Mouse (Mus musculus): ENCODE results near the gene Gorab.

Gorab gene

GRCm38 (mm10) chr1:163403498-163404126, at the start of gene Gorab:
Gorab (minus strand) TSS chr1:163403669.
- peak; percentile 93 for DNase-seq (ENCODE audit: low spot score)

DNA sequence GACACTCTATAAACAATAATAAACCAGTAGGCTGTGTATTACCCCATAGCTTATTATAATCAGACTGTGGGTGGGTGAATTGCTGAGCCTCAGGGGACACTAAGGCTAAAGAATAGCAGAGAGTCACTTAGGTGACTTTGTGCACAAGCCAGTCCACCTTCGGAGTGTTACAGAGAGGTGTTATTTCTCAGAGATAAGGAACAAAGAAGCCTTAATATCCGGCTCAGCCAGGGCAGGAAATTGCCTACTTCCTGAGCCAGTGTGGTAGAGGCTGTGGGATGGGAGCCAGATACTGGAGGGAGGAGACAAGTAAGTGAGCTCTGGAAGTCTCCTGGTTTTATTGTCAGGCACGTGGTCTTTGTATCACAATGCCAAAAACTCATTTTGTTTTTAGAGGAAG, 40.4 kb upstream of the Gorab start:
- no peak for DNase-seq (ENCODE audit: low spot score)

DNA sequence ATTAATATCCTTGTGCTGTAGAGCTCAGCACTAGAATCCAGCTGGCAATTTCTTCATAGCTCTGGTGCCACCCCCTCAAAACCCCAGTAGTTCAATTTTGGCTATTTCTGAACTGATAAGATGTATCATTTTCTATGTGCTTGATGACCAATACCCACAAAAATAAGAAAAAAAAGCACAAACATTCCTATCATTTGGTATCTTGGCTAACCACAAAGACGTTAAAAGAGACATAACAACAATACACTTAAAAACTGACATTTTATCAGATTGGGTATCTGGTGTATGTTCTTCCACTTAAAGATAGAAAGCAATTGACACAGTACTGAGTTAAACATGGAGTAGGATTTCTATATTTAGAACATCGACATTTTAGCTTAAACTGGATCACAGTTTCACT, 35.5 kb upstream of the Gorab start:
- no peak for DNase-seq (ENCODE audit: low spot score)

GRCm38 (mm10) chr1:163423467-163424014, 20.1 kb upstream of the Gorab start:
- no peak for DNase-seq (ENCODE audit: low spot score)

DNA sequence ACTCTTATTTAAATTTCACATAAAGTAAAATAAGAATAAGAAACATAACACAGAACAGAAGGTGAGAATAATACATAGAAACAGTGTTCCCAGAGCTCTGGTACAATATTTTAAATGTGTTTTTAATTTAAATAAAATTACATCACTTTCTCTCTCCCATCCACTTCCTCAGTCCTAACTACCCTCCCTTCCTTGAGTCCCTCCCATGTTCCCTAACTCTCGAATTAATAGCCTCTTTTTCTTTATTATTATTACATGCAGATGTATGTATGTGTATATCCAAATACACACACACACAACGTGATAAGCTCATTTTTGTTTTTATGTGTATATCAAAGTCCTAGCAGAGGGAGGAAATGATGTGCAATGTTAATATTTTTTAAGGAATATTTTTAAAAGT, 13.7 kb upstream of the Gorab start:
- DNase-seq (ENCODE audit: low spot score): no peak

- no peak for DNase-seq (ENCODE audit: low spot score)
Observed at GRCm38 (mm10) chr1:163414200-163414599, 10.7 kb upstream of the Gorab start.

GRCm38 (mm10) chr1:163406203-163406602, 2.7 kb upstream of the Gorab start:
- no peak for DNase-seq (ENCODE audit: low spot score)

DNA sequence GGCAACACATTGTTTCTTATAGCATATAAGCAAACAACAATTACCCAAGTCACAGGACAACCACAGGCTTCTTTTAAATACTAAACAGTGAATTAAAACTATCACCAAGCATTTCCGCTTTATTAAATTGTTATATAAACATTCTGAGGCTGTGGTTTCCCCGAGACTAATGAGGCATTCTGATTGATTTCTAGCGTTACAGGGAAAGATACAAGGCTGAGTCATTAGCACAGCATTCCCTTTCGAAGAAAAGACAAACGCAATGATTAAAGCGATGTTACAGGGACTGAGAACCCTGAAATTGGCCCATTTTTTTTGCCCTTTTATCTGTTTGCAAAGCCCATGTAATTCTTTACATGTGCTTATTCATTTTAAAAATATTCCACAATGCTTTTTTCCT, 12.1 kb downstream of the Gorab start:
- DNase-seq (ENCODE audit: low spot score): no peak

DNA sequence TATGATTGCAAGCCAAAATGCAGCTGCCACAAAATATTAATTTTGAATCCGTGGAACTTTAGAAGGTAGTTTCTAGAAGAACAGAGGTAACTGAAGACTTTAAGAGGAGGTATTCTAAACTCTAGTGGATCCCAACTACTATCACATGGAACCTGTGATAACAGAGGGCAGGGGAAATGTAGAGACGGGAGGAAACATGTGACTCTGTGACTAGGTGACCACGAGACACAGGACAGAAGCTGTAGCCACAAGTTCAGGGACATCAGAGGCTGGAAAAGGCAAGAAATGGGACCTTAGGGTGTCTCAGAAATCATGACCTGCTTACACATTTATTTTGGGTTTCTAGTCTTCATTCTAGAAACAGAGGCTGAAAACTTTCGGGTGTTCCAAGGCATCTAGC, 13.4 kb downstream of the Gorab start:
- DNase-seq (ENCODE audit: low spot score): no peak

DNA sequence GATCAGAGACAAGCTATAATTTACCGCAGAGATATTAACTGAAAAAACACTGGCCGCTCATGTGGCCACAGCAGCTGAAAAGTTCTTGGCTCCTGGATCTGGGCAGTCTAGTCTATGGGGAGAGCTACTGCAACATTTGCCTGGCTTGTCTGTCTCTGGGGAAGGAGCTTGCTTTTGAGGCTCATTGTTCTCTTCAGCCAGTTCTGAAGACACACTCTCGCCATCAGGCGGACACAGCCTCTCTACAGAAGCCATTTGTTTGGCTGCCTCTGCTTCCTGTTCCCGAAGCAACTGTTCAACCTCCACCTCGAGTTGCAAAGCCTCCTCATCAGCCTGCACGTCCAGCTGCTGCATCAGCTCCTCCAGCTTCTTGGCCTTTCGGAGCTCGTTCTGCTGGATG, 17.3 kb downstream of the Gorab start:
- no peak for DNase-seq (ENCODE audit: low spot score)

DNA sequence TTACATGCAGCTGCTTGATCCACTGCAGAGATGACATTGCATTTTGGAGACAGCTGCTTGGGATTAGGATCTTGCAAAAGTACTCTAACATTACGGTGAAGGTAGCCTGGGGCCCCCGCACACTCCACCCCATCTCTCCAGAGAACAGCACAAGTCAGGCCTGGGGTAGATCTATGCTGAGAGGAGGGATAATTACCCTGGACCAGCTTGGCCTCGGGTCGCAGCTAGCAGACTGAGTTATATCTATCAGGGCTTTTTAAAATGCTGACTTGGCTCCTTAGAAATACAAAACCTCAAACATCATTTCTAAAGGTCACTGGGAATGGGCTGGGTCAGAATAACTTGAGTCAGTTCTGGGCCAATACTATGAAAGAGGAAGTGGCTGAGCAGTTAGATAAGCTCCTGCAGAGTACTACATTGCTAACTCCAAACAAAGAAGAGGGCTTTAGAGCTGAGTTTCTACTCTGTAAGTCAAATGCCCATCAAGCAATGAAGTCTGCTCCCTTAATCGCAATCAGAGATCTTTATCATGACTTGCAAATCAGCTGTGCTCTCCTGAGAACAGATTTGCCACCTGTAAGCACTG, 19.9 kb downstream of the Gorab start:
- DNase-seq (ENCODE audit: low spot score): no peak

- DNase-seq (ENCODE audit: low spot score): no peak
Observed at GRCm38 (mm10) chr1:163382048-163382719, 21.3 kb downstream of the Gorab start.

GRCm38 (mm10) chr1:163380591-163380990, 22.9 kb downstream of the Gorab start:
- DNase-seq (ENCODE audit: low spot score): no peak

- no peak for DNase-seq (ENCODE audit: low spot score)
Observed at GRCm38 (mm10) chr1:163380072-163380471, 23.4 kb downstream of the Gorab start.

DNA sequence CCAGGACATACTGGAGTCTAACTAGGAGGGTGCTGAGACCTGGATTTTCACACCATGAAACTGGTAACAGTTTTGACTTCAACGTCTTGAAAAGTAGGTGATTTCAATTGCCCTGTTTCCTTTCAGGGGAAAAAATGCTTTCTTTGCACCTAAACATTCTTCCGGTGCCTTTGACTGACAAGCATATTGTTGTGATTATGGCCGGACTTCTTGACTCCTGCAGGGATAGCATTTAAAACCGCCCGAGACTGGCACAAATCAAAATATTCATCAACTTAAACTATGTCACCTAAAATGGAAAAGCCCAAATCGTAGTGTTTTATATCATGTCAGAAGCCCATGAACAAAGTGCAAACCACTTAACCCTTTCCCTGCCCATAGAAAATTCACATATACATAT, 25.5 kb downstream of the Gorab start:
- no peak for DNase-seq (ENCODE audit: low spot score)

DNA sequence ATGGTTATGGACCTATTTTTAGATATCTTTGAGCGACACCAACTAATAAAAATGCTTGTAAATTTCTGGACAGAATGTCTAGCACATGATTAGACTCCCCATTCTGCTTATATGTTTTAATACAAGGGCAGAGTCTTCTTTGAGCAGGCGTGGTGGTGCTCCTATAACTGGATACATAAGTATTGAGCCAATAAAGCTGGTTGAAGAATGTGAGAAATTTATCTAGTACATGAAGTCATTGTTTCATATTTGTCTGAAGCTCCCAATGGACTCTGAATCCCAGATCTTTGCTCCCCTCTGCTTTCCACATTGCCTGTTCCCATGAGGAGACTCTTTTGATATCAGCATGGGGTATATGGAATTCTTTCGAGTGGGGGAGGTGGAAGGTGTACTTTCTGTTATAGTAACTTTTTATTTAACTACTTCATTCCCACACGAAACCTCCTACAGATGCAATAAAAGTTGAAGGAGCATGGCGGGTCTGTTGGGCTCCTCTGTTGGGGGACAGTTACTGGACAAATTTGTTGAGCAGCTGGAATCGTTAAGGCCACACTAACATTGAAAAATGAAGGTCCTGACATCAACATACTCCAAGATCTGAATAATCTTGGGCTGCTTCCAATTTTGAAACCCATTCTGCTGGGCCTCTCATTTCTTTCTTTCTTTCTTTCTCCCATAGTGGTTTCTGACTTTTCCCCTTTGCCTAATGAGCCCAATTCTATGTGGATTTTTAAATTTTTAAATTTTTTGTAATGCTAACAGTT, 26.5 kb downstream of the Gorab start:
- DNase-seq (ENCODE audit: low spot score): no peak

GRCm38 (mm10) chr1:163374455-163374854, 29.0 kb downstream of the Gorab start:
- DNase-seq (ENCODE audit: low spot score): no peak

DNA sequence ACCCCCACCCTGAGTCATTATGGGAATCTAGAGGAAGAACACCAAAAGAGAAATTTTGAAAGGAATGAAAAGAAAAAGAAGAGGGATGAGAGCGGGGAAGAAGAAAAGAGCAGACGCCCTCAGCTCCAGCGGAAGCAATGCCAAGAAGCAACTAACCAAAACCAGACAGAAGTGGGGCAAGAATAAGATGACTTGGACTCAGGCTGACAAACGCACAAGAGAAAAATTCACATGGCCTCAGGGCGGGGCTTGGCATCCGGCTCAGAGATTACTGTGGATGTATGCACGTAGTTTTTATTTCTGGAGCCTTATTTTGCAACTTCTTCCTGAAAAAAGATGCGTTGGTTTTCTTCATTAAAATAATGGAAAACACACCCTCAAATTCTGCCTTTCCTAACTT, 41.3 kb downstream of the Gorab start:
- DNase-seq (ENCODE audit: low spot score): no peak

DNA sequence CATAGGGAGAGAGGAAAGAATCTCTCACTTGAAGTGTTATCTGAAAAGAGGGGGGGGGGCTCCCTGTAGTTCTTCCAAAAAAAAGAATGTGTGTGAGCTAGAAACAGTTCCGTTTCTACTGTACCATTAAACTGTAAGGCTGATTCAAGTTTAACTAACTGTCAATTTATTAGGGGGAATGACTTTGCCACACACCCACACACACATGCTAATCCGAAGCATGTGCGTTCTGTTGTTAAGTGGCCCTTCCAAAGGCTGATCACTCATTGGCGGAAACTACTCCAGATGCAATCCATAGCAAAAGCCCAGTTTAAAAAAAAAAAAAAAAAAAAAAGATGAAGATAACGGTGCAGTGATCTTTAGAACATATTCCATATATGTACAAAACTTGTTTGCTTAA, 42.1 kb downstream of the Gorab start:
- DNase-seq (ENCODE audit: low spot score): no peak

- DNase-seq (ENCODE audit: low spot score): no peak
Observed at GRCm38 (mm10) chr1:163360796-163361195, 42.7 kb downstream of the Gorab start.

GRCm38 (mm10) chr1:163359521-163359920, 43.9 kb downstream of the Gorab start:
- DNase-seq (ENCODE audit: low spot score): no peak

DNA sequence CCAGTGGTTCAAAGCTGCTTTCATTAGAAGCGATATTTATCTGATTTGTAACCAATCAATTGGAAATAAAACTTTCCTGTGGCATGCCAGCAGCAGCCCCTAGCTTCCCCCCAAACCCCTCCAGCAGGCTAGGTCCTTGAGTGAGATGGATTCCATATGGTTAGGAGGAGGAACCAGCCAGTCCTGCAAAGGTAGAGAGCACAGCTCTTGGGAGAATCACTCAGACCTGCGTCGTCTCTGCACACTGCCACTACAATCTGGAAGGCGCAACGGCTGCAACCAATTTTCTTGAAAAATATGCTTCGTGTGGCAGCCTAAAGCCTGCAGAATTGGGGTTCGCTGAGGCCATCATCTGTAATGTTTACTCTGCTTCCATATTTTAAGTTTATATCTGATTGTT, 45.3 kb downstream of the Gorab start:
- no peak for DNase-seq (ENCODE audit: low spot score)

DNA sequence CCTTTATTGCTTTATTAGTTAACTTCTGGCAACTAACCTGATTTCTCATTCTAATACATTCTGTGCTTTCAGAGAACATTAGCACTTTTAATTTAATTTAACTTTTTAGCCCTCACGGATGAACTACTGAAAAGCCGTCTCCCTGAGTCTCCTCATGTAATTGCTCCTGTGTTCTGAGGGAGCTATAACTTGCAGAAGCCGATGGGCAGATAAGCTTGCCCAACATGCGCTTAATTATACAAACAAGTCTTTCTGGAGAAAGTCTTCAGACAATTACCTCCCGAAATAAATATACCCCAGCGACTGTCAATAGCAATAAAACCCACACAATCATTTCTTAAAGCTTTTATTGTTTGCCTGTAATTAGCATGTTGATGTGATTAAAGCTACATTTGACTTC, 45.7 kb downstream of the Gorab start:
- no peak for DNase-seq (ENCODE audit: low spot score)
